Comparison of ENCODE assay signal across 11 mouse cellular contexts in the genomic region with DNA sequence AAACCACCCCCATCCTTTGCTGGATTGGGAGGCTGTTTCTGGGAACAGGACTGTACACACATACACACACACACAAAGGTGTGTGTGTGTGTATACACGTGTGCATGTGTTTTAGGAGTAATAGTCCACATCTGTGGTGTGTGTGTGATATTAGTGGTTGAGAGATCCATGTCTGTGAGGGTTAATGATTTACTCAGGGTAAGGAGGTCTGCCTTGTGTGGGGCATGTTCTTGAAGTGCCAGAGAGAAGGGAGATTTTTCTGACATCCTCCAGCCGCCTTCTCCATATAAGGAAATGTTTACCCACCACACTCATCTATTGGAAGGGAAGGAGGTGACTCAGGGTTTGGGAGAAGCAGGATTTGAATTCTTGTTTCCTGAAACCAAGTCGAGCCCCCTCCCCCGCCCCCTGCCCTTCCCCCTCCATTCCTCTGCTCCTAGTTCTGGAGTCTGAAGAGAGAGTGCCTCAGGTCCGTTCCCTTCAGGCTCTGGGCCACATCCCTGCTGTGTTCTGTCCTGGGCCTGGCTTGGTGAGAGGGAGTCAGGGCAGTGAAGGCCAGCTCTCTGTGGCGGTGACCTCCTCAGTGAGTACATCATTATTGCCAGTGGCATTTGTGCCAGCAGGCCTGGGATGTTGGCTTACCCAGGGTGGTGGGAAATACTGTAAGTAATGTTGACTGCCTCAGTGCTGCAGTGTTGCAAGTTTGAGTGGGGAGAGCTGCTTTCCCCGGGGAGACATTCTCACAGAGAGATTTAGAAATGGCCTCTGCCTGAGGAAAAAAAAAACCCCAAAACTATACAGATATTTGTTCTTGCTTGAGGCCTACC. TPM values are rescaled to one million over a fixed set of nuclear protein-coding genes. Genes with fewer than 3 reads are reported as not detected.
DNase-seq lines count a peak whose midpoint lies in the region; ATAC-seq and TF ChIP-seq lines count a peak whose summit lies in the region.
"Had no signal": no experiment of that assay in that cellular context is flagged by ENCODE, and none has a peak within 500 bp of the region (broad histone marks: within the 10 kb centered on the region; RNA-seq: fewer than 3 reads in every experiment).

No protein-coding gene starts in this region.

- H3K27ac ChIP-seq in heart, embryonic 15.5 days: peak overlapping the region; percentile 35; the same call in 1 of the 2 replicates
- peak overlapping the region; percentile 63 for H3K27ac ChIP-seq in spleen, adult 2 months (ENCODE audit: insufficient read depth, low read length)
- H3K27ac ChIP-seq in intestine, embryonic 15.5 days: peak overlapping the region; percentile 90
- no peak overlapping the region for H3K27ac ChIP-seq in left cerebral cortex, adult 2 months
- H3K27ac ChIP-seq: neural tube, embryonic 13.5 days had no signal

- H3K4me3 ChIP-seq in heart, embryonic 15.5 days: no peak overlapping the region
- no peak overlapping the region for H3K4me3 ChIP-seq in spleen, adult 2 months (ENCODE audit: extremely low read depth, insufficient read depth, insufficient read length)
- H3K4me3 ChIP-seq in intestine, embryonic 15.5 days (replicated peaks): peak overlapping the region; percentile 9; the same call in 1 of the 2 replicates
- no peak overlapping the region for H3K4me3 ChIP-seq in left cerebral cortex, adult 2 months
- H3K4me3 ChIP-seq: embryonic facial prominence, embryonic 15.5 days; neural tube, embryonic 13.5 days had no signal

- intact Hi-C loops in heart, postnatal 25 days (cut with DNase I): no loop called here
- intact Hi-C loops in left cerebral cortex, adult 2 months (cut with DNase I): no loop called here

- no peaks in the 10 kb centered on the region for H3K9me3 ChIP-seq in heart, embryonic 15.5 days (replicated peaks)
- H3K9me3 ChIP-seq in intestine, embryonic 15.5 days: no peaks in the 10 kb centered on the region
- H3K9me3 ChIP-seq: embryonic facial prominence, embryonic 15.5 days; neural tube, embryonic 13.5 days had no signal

- 0 out of 2 replicates have a peak, but pooled peaks cover 3% of the 10 kb centered on the region for H3K36me3 ChIP-seq in heart, embryonic 15.5 days
- no peaks in the 10 kb centered on the region; the same call in 1 of the 2 replicates for H3K36me3 ChIP-seq in spleen, adult 2 months (ENCODE audit: control insufficient read depth, insufficient read depth, low read length)
- 0 out of 2 replicates have a peak, but pooled peaks cover 3% of the 10 kb centered on the region for H3K36me3 ChIP-seq in intestine, embryonic 15.5 days
- H3K36me3 ChIP-seq: neural tube, embryonic 13.5 days had no signal

- H3K27me3 ChIP-seq in heart, embryonic 15.5 days: no peaks in the 10 kb centered on the region
- H3K27me3 ChIP-seq in spleen, adult 2 months (ENCODE audit: control insufficient read depth, insufficient read depth, low read length): no peaks in the 10 kb centered on the region
- no peaks in the 10 kb centered on the region for H3K27me3 ChIP-seq in intestine, embryonic 15.5 days (replicated peaks)
- H3K27me3 ChIP-seq: embryonic facial prominence, embryonic 15.5 days; neural tube, embryonic 13.5 days had no signal

- peaks cover 59% of the 10 kb centered on the region for H3K4me1 ChIP-seq in heart, embryonic 15.5 days (replicated peaks)
- H3K4me1 ChIP-seq in spleen, adult 2 months (ENCODE audit: control insufficient read depth, insufficient read depth, insufficient read length): peaks cover 39% of the 10 kb centered on the region
- H3K4me1 ChIP-seq in intestine, embryonic 15.5 days (replicated peaks): peaks cover 53% of the 10 kb centered on the region

- no peak overlapping the region for H3K9ac ChIP-seq in heart, embryonic 15.5 days
- peak overlapping the region; percentile 30; the same call in 1 of the 2 replicates for H3K9ac ChIP-seq in intestine, embryonic 15.5 days
- H3K9ac ChIP-seq: embryonic facial prominence, embryonic 15.5 days; neural tube, embryonic 13.5 days had no signal

- TF ChIP-seq POLR2A in spleen, adult 2 months (IDR thresholded peaks at IDR 0.05; ENCODE audit: low read depth, low read length): no peak

- no peak for DNase-seq in heart, postnatal 25 days (ENCODE audit: low spot score)
- DNase-seq in spleen, adult 2 months (ENCODE audit: low read depth in 1 of 2, low spot score in 2 of 2): no peak
- no peak for DNase-seq in spleen, postnatal 4 days (ENCODE audit: low spot score in 2 of 2)
- DNase-seq in left cerebral cortex, adult 2 months (ENCODE audit: extremely low spot score in 1 of 2, low spot score in 2 of 2): no peak
- DNase-seq in layer of hippocampus, postnatal 36 days: no peak
- DNase-seq in frontal cortex, postnatal 25 days (ENCODE audit: low spot score in 2 of 2): no peak
- DNase-seq: gastrocnemius, postnatal 36 days had no signal

- WGBS in heart, embryonic 15.5 days: 39% methylated on average over 7 of the region's 7 CpGs
- WGBS in spleen, adult 2 months: 74% methylated on average over 7 of the region's 7 CpGs
- WGBS in intestine, embryonic 15.5 days: 25% methylated on average over 7 of the region's 7 CpGs

- TF ChIP-seq CTCF in spleen, adult 2 months (IDR thresholded peaks at IDR 0.05; ENCODE audit: extremely low read depth, insufficient read depth, insufficient read length, insufficient replicate concordance): no peak
- no peak for TF ChIP-seq CTCF in left cerebral cortex, adult 2 months (IDR thresholded peaks at IDR 0.05)

- peak; percentile 24; the same call in 1 of the 2 replicates for ATAC-seq in heart, embryonic 15.5 days (replicated peaks; ENCODE audit: insufficient number of reproducible peaks, insufficient read depth, low FRiP score, low read depth)
- peak; percentile 81 for ATAC-seq in intestine, embryonic 15.5 days

- H3K4me2 ChIP-seq in heart, embryonic 15.5 days: no peak overlapping the region
- H3K4me2 ChIP-seq in intestine, embryonic 15.5 days (replicated peaks): peak overlapping the region; percentile 53
- H3K4me2 ChIP-seq: embryonic facial prominence, embryonic 15.5 days; neural tube, embryonic 13.5 days had no signal

RNA-seq across cellular contexts. Expression of a gene that starts 54.6 kb away (rescaled TPM):
- 42.6 and 49.5 TPM in 2 replicates for polyA plus RNA-seq in heart, embryonic 15.5 days (2015; fragmentation: Nextera tagmentation; extraction: Ambion mirVana)
- 10 to 100 TPM; 32.7 to 40.5 TPM for total RNA-seq in heart, postnatal 25 days (2021)
- 8.2 and 12.2 TPM in 2 replicates for polyA plus RNA-seq in spleen, adult 2 months (2012; rRNA removed)
- polyA plus RNA-seq in intestine, embryonic 15.5 days (2015; fragmentation: Nextera tagmentation; extraction: Ambion mirVana): 61.7 and 63.0 TPM in 2 replicates
- total RNA-seq in left cerebral cortex, adult 2 months (2021): 1 to 10 TPM; 6.9 to 7.5 TPM
- 10 to 100 TPM in 1 of 2 experiments, 1 to 10 TPM in 1; 7.2 to 11.8 TPM for total RNA-seq in layer of hippocampus, postnatal 36 days (2021)
